Mouse (Mus musculus) G1E (cell line): Measurements from ENCODE around the gene Slc23a2.

ENCODE experiments used
- CTCF ChIP-seq: IDR thresholded peaks from 2 replicates; pipeline ENCODE4 v1.5.1; 2012; ENCODE audit warnings: low read depth, low read length, inconsistent platforms, mixed read lengths
- GATA2 ChIP-seq: IDR thresholded peaks from 2 replicates; pipeline ENCODE4 v1.6.1; 2012; ENCODE audit warnings: low read depth, low read length, inconsistent platforms, borderline replicate concordance
- POLR2AphosphoS5 ChIP-seq: IDR thresholded peaks from 2 replicates; pipeline ENCODE4 v1.6.1; 2012; ENCODE audit warnings: low read depth, low read length, inconsistent platforms; ENCODE audit not compliant: insufficient replicate concordance

DNA sequence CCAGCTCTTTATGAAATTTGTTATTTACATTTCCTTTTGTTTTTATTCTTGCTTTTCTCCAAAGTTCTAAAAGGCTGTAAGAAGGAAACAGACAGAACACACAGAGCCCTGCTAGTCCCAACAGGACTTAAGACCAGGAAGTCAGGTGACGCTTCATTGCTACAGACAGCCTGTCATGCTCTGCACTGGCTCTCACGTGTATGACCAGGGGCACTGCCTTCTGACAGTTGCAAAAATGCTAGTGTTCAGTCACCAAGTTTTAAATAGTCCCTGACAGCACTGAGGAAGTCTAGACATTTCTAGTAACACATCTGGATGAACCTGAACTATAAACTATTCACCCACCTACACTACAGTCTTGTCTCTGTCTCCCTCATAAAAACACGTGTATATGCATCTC lies 34.2 kb downstream of the Slc23a2 start:
- no peak for TF ChIP-seq CTCF
- no peak for TF ChIP-seq GATA2
- TF ChIP-seq POLR2AphosphoS5 = no peak
